22 mouse cellular contexts compared by ENCODE assay signal in genomic region chr13:45406703-45407102, GRCm38 (mm10). TPM values are rescaled to one million over a fixed set of nuclear protein-coding genes. Genes with fewer than 3 reads are reported as not detected.
A peak's percentile ranks its signal among the peaks of the same experiment; 100 is the strongest.
DNase-seq lines count a peak whose midpoint lies in the region; ATAC-seq and TF ChIP-seq lines count a peak whose summit lies in the region.
"Had no signal": no experiment of that assay in that cellular context is flagged by ENCODE, and none has a peak within 500 bp of the region (broad histone marks: within the 10 kb centered on the region; RNA-seq: fewer than 3 reads in every experiment).

No protein-coding gene starts in this region.

- no peaks in the 10 kb centered on the region for H3K27me3 ChIP-seq in heart, embryonic 12.5 days (replicated peaks)
- peaks cover 14% of the 10 kb centered on the region; the same call in 1 of the 2 replicates for H3K27me3 ChIP-seq in liver, postnatal 0 days (ENCODE audit: insufficient read depth, low read length)
- H3K27me3 ChIP-seq: embryonic facial prominence, embryonic 12.5 days; forebrain, embryonic 13.5 days; limb, embryonic 13.5 days; midbrain, embryonic 13.5 days; neural tube, embryonic 13.5 days had no signal

- no peaks in the 10 kb centered on the region for H3K9me3 ChIP-seq in heart, embryonic 12.5 days (replicated peaks)
- no peaks in the 10 kb centered on the region for H3K9me3 ChIP-seq in liver, postnatal 0 days (ENCODE audit: low read length)
- H3K9me3 ChIP-seq: embryonic facial prominence, embryonic 12.5 days; forebrain, embryonic 13.5 days; hindbrain, embryonic 10.5 days; limb, embryonic 13.5 days; midbrain, embryonic 13.5 days; neural tube, embryonic 13.5 days had no signal

- TF ChIP-seq POLR2A in bone marrow, adult 2 months (IDR thresholded peaks at IDR 0.05; ENCODE audit: borderline replicate concordance, control insufficient read depth, low read depth, low read length), result no peak

- peaks cover 65% of the 10 kb centered on the region for H3K36me3 ChIP-seq in heart, embryonic 12.5 days
- H3K36me3 ChIP-seq in liver, postnatal 0 days (replicated peaks; ENCODE audit: insufficient read depth, low read length), result peaks cover 77% of the 10 kb centered on the region

- H3K4me2 ChIP-seq in heart, embryonic 12.5 days, result no peak overlapping the region
- no peak overlapping the region for H3K4me2 ChIP-seq in liver, postnatal 0 days (ENCODE audit: low read depth, low read length)
- H3K4me2 ChIP-seq: embryonic facial prominence, embryonic 12.5 days; forebrain, embryonic 13.5 days; limb, embryonic 13.5 days; midbrain, embryonic 13.5 days; neural tube, embryonic 13.5 days had no signal

- H3K4me3 ChIP-seq in heart, embryonic 12.5 days, result no peak overlapping the region
- H3K4me3 ChIP-seq in bone marrow, adult 2 months (replicated peaks; ENCODE audit: control insufficient read depth, low read depth, low read length), result no peak overlapping the region
- H3K4me3 ChIP-seq in liver, postnatal 0 days (ENCODE audit: low read depth, low read length), result no peak overlapping the region
- H3K4me3 ChIP-seq: embryonic facial prominence, embryonic 12.5 days; forebrain, embryonic 13.5 days; hindbrain, embryonic 10.5 days; limb, embryonic 13.5 days; midbrain, embryonic 13.5 days; neural tube, embryonic 13.5 days had no signal

- ATAC-seq in heart, embryonic 12.5 days (ENCODE audit: insufficient number of reproducible peaks, low FRiP score), result peak; percentile 78
- no peak for ATAC-seq in liver, postnatal 0 days
- ATAC-seq: activated CD4-positive, CD25-positive, alpha-beta regulatory T cell, adult 4 months; forebrain, embryonic 13.5 days; midbrain, embryonic 13.5 days had no signal

- H3K4me1 ChIP-seq in heart, embryonic 12.5 days (replicated peaks), result peaks cover 15% of the 10 kb centered on the region
- peaks cover 6% of the 10 kb centered on the region for H3K4me1 ChIP-seq in bone marrow, adult 2 months (ENCODE audit: control insufficient read depth, insufficient read depth, low read length)
- H3K4me1 ChIP-seq in liver, postnatal 0 days (ENCODE audit: insufficient read depth), result peaks cover 39% of the 10 kb centered on the region
- H3K4me1 ChIP-seq: forebrain, embryonic 13.5 days; midbrain, embryonic 13.5 days; neural tube, embryonic 13.5 days had no signal

- TF ChIP-seq CTCF in bone marrow, adult 2 months (IDR thresholded peaks at IDR 0.05; ENCODE audit: control insufficient read depth, insufficient read depth, low read length), result no peak
- no peak for TF ChIP-seq CTCF in liver, postnatal 0 days (IDR thresholded peaks at IDR 0.05; ENCODE audit: low read depth)

- 24% methylated on average over 6 of the region's 6 CpGs for WGBS in heart, embryonic 12.5 days
- 76% methylated on average over 6 of the region's 6 CpGs for WGBS in bone marrow, adult 2 months
- WGBS in liver, postnatal 0 days (ENCODE audit: insufficient replicate concordance), result 45% methylated on average over 6 of the region's 6 CpGs

- peak; percentile 71; the same call in 1 of the 2 replicates for TF ChIP-seq EP300 in liver, postnatal 0 days (IDR thresholded peaks at IDR 0.05; ENCODE audit: low read depth)

- no peak overlapping the region for H3K27ac ChIP-seq in heart, embryonic 12.5 days (ENCODE audit: poor library complexity, severe bottlenecking)
- peak overlapping the region; percentile 9; the same call in 1 of the 2 replicates for H3K27ac ChIP-seq in bone marrow, adult 2 months (ENCODE audit: control insufficient read depth, insufficient read depth, low read depth, low read length, poor library complexity)
- 0 out of 2 replicates have a peak overlapping the region, but pooled peaks have one; percentile 22 for H3K27ac ChIP-seq in liver, postnatal 0 days (ENCODE audit: low read depth)
- H3K27ac ChIP-seq: embryonic facial prominence, embryonic 12.5 days; forebrain, embryonic 13.5 days; hindbrain, embryonic 10.5 days; limb, embryonic 13.5 days; midbrain, embryonic 13.5 days; neural tube, embryonic 13.5 days had no signal

- H3K9ac ChIP-seq in heart, embryonic 12.5 days, result no peak overlapping the region
- H3K9ac ChIP-seq in liver, postnatal 0 days (replicated peaks), result no peak overlapping the region
- H3K9ac ChIP-seq: embryonic facial prominence, embryonic 12.5 days; forebrain, embryonic 13.5 days; limb, embryonic 13.5 days; midbrain, embryonic 13.5 days; neural tube, embryonic 13.5 days had no signal

- no peak for DNase-seq in heart, adult 9 months (ENCODE audit: low spot score in 2 of 2)
- DNase-seq in liver, result peak; percentile 73
- DNase-seq in liver, postnatal 0 days, result no peak
- DNase-seq in adrenal gland, postnatal 10 days, result no peak
- no peak for DNase-seq in cerebellum, postnatal 36 days
- DNase-seq in adrenal gland, adult 2 months, result no peak
- DNase-seq: adrenal gland, postnatal 25 days; cerebellum, adult 2 months; gastrocnemius, postnatal 25 days; kidney, adult 11 months; right cerebral cortex, postnatal 14 days; spleen, adult 18-20 months; thymus, adult 18-20 months had no signal

RNA-seq across cellular contexts. Expression of gene Mylip, which starts 17.2 kb away (rescaled TPM):
- 6.3 and 6.9 TPM in 2 replicates for polyA plus RNA-seq in heart, embryonic 12.5 days (2016; fragmentation: Nextera tagmentation; extraction: Ambion mirVana)
- 19.3 and 20.0 TPM in 2 replicates for polyA plus RNA-seq in bone marrow, adult 2 months (2011; ENCODE audit: insufficient read depth, insufficient read length, low replicate concordance, missing spikeins)
- polyA plus RNA-seq in liver, postnatal 0 days (2015; fragmentation: Nextera tagmentation; extraction: Ambion mirVana), result 6.9 and 7.4 TPM in 2 replicates
- total RNA-seq in adrenal gland, postnatal 10 days (2021), result 10 to 100 TPM; 20.6 to 22.0 TPM
- 10 to 100 TPM in 1 of 2 experiments, 1 to 10 TPM in 1; 6.6 to 13.6 TPM for total RNA-seq in adrenal gland, adult 2 months (2021)
- 6.4 and 9.9 TPM in 2 replicates for polyA plus RNA-seq in adrenal gland, adult 2 months (2012; rRNA removed)
